Mouse (Mus musculus) forebrain, embryonic 10.5 days (tissue): ENCODE data around the gene Mfsd8. TPM values are rescaled to one million over a fixed set of nuclear protein-coding genes. Genes with fewer than 3 reads are reported as not detected.
A peak's percentile ranks its signal among the peaks of the same experiment; 100 is the strongest.

ENCODE experiments used
- DNase-seq: peaks from one replicate; pipeline ENCODE4 v3.0.0-alpha.2; 2017; ENCODE audit warnings: low spot score; ENCODE audit errors: extremely low spot score
- H3K27ac ChIP-seq: fragments of 300-500 bp; sonication (generic); 2 replicates; pipeline ENCODE4 v1.5.1; 2016; ENCODE audit warnings: mild to moderate bottlenecking
- H3K27me3 ChIP-seq: fragments of 300-500 bp; sonication (generic); 2 replicates; pipeline ENCODE4 v1.6.1; 2016; ENCODE audit warnings: mild to moderate bottlenecking; ENCODE audit not compliant: poor library complexity, severe bottlenecking
- H3K36me3 ChIP-seq: fragments of 300-500 bp; sonication (generic); replicated peaks from 2 replicates; pipeline ENCODE4 v1.6.1; 2016; ENCODE audit warnings: mild to moderate bottlenecking, moderate library complexity
- H3K4me1 ChIP-seq: fragments of 300-500 bp; sonication (generic); 2 replicates; pipeline ENCODE4 v1.6.1; 2016
- H3K4me3 ChIP-seq: fragments of 300-500 bp; sonication (generic); 2 replicates; pipeline ENCODE4 v1.5.1; 2016; ENCODE audit warnings: mild to moderate bottlenecking, moderate library complexity
- H3K9me3 ChIP-seq: fragments of 300-500 bp; sonication (generic); 2 replicates; pipeline ENCODE4 v1.6.1; 2016; ENCODE audit warnings: mild to moderate bottlenecking, moderate library complexity
- WGBS: fragments of 180-500 bp; shearing (Covaris S2); methylation state at CpG from one replicate; pipeline ENCODE4 v1.1.7; 2016; 5-methylcytosine and 5-hydroxymethylcytosine counted together
- polyA plus RNA-seq: library from polyadenylated mRNA; unstranded; fragments of >200 nt; fragmentation: Nextera tagmentation; extraction: Ambion mirVana; gene quantifications from 2 replicates; pipeline ENCODE4 v1.2.1, GENCODE M21; 2016

The Mfsd8 gene
- polyA plus RNA-seq, 1 experiment from 2014 or later = 6.1 TPM

DNA sequence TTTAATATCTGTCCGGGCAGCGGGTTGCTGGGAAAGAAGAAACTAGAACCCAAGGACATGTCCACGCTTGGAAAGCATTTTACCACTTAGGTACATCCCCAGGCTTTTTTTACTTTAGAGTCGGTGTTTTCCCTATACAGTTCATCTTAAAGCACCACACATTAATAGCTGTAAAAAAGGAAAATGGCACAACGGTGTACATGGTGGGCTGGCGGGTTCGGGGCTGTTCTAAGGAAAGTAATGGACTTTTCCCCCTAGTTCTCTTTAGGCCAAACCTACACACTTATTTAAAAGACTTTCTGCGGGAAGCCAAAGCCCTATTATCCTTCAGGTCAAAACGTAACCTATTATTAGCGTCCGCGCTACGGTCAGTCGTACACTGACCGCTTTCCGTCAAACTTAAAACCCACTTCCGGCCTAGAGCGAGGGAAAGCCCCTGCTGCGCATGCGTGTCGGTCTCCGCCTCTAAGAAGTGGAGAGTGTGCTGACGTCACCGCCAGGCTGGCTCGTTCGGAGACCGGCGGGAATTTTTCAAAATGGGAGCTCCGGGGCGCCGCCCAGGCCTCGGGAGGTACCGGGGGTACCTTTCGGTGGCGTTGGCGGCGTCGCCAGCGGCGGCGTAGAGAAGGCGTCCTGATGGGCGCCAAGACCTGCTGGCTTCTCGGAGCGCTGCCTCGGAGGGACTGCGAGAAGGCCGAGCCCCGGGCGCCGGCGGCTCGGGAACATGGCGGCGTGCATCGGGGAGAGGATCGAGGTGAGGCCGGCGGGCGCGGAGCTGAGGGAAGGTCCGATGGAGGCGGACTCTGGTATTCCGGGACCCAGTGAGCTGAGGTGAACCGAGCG lies 46.9 kb downstream of the Mfsd8 start, which contains the start of gene Plk4:
TSS of gene Plk4 (plus strand) at position 490 of the 843 bp plus-strand sequence.
- peaks cover 39% of the 10 kb centered on the region for H3K36me3 ChIP-seq
- peak; percentile 96 for DNase-seq
- H3K9me3 ChIP-seq = no peaks in the 10 kb centered on the region
- 2% methylated on average over 66 of the region's 66 CpGs for WGBS
- H3K27ac ChIP-seq = peak within 1 kb of the TSS; percentile 98
- no peaks in the 10 kb centered on the region for H3K27me3 ChIP-seq
- peaks cover 26% of the 10 kb centered on the region for H3K4me1 ChIP-seq
- peak within 1 kb of the TSS; percentile 98 for H3K4me3 ChIP-seq

GRCm38 (mm10) chr3:40798500-40798899 lies 48.2 kb downstream of the Mfsd8 start:
- peaks cover 26% of the 10 kb centered on the region for H3K4me1 ChIP-seq
- no peaks in the 10 kb centered on the region for H3K9me3 ChIP-seq
- H3K4me3 ChIP-seq = no peak overlapping the region
- H3K27me3 ChIP-seq = no peaks in the 10 kb centered on the region
- peak; percentile 38 for DNase-seq
- no peak overlapping the region for H3K27ac ChIP-seq
- H3K36me3 ChIP-seq = peaks cover 28% of the 10 kb centered on the region
- WGBS = 40% methylated on average over 7 of the region's 7 CpGs

DNA sequence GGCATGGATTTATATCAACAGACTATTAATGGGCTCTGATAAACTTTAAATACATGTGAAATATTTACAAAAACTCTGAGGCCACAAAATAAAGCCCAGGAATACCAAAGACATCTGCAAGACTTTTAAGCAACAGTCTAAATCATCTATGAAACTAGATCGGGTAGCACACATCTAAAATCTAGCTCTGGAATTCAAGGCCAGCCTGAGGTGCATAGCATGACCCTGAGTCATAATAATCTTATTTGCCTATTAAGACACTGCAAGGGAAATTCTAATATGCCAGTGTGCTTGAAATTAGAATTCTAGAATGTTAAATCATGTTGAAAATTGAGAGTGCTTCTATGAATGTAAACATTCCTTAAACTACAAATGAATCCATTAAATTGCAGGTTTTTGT lies 48.6 kb downstream of the Mfsd8 start:
- H3K4me3 ChIP-seq = no peak overlapping the region
- WGBS = 89% methylated on average over 1 of the region's 1 CpGs
- no peaks in the 10 kb centered on the region for H3K27me3 ChIP-seq
- peaks cover 28% of the 10 kb centered on the region for H3K36me3 ChIP-seq
- no peak for DNase-seq
- H3K9me3 ChIP-seq = no peaks in the 10 kb centered on the region
- peaks cover 26% of the 10 kb centered on the region for H3K4me1 ChIP-seq
- no peak overlapping the region for H3K27ac ChIP-seq

DNA sequence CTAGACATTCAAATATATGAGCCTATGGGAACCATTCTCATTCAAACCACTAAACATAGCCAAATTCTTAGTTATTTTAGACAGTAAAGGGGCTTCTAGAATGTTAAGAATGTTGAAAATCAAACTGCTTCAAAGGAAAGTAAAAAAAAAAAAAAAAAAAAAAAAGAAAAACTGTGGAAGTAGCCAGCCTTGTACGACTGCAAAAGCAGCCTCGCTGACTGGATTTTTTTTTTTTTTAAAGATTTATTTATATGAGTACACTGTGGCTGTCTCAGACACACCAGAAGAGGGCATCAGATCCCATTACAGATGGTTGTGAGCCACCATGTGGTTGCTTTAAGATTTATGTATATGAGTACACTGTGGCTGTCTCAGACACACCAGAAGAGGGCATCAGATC lies 52.9 kb downstream of the Mfsd8 start:
- Histone ChIP-seq H3K36me3 (peaks cover 29% of the 10 kb centered on the region), H3K9me3 (no peaks in the 10 kb centered on the region), H3K4me3 (no peak overlapping the region), H3K4me1 (no peaks in the 10 kb centered on the region), H3K27me3 (no peaks in the 10 kb centered on the region), H3K27ac (no peak overlapping the region)
- WGBS = 90% methylated on average over 2 of the region's 2 CpGs
- DNase-seq = no peak

Other genes with a start within 250 kb of the Mfsd8 start
- 0.10 TPM in 1 of 2 replicates, not detected in the other for gene Slc25a31, start 138.0 kb downstream of the Mfsd8 start, polyA plus RNA-seq
- 49.6 and 58.9 TPM in 2 replicates for gene Hspa4l, start 102.4 kb downstream of the Mfsd8 start, polyA plus RNA-seq
- gene Plk4, start 46.9 kb downstream of the Mfsd8 start, polyA plus RNA-seq = 89.3 and 90.2 TPM in 2 replicates
- gene Abhd18, start 84 bp upstream of the Mfsd8 start, polyA plus RNA-seq = 4.5 and 6.0 TPM in 2 replicates
- 0.09 and 0.10 TPM in 2 replicates for gene 1700034I23Rik, start 55.7 kb upstream of the Mfsd8 start, polyA plus RNA-seq
- gene Larp1b, start 102.9 kb upstream of the Mfsd8 start, polyA plus RNA-seq = 1.5 and 2.0 TPM in 2 replicates
- gene Pgrmc2, start 236.2 kb upstream of the Mfsd8 start, polyA plus RNA-seq = 30.2 and 30.5 TPM in 2 replicates